Mouse (Mus musculus) liver, embryonic 11.5 days (tissue): ENCODE measurements around the gene Sirpb1b. TPM values are rescaled to one million over a fixed set of nuclear protein-coding genes. Genes with fewer than 3 reads are reported as not detected.
"Not testable (repeated sequence)": the region's sequence is repeated elsewhere in the genome, so short reads cannot be mapped to it uniquely, and the experiment has no call there.

ENCODE experiments used
- ATAC-seq: fragments of 200-750 bp; cut with Nextera tagmentation; replicated peaks from 2 replicates; pipeline ENCODE4 v1.8.0; 2017; ENCODE audit warnings: moderate number of reproducible peaks, mild to moderate bottlenecking, moderate TSS enrichment, moderate library complexity; ENCODE audit not compliant: low FRiP score
- DNase-seq: peaks from one replicate; pipeline ENCODE4 v3.0.0-alpha.2; 2017; ENCODE audit warnings: low spot score
- H3K27ac ChIP-seq: fragments of 300-500 bp; sonication (generic); 2 replicates; pipeline ENCODE4 v1.5.1; 2014; ENCODE audit warnings: mild to moderate bottlenecking, low read depth, low read length, control low read depth
- H3K27me3 ChIP-seq: fragments of 300-500 bp; sonication (generic); replicated peaks from 2 replicates; pipeline ENCODE4 v1.6.1; 2014; ENCODE audit warnings: low read length, mixed read lengths; ENCODE audit not compliant: control insufficient read depth, insufficient read depth
- H3K36me3 ChIP-seq: fragments of 300-500 bp; sonication (generic); 2 replicates; pipeline ENCODE4 v1.6.1; 2014; ENCODE audit warnings: mild to moderate bottlenecking, low read length, moderate library complexity, mixed read lengths; ENCODE audit not compliant: control insufficient read depth, insufficient read depth
- H3K4me1 ChIP-seq: fragments of 300-500 bp; sonication (generic); replicated peaks from 2 replicates; pipeline ENCODE4 v1.6.1; 2014; ENCODE audit warnings: low read length, mixed read lengths; ENCODE audit not compliant: control insufficient read depth, insufficient read depth
- H3K4me2 ChIP-seq: fragments of 300-500 bp; sonication (generic); 2 replicates; pipeline ENCODE4 v1.6.1; 2014; ENCODE audit warnings: mild to moderate bottlenecking, control low read depth, moderate library complexity
- H3K4me3 ChIP-seq: fragments of 300-500 bp; sonication (generic); 2 replicates; pipeline ENCODE4 v1.5.1; 2014; ENCODE audit warnings: low read depth, low read length, control low read depth
- H3K9ac ChIP-seq: fragments of 300-500 bp; sonication (generic); 2 replicates; pipeline ENCODE4 v1.6.1; 2014; ENCODE audit warnings: low read depth, low read length, control low read depth
- H3K9me3 ChIP-seq: fragments of 300-500 bp; sonication (generic); 2 replicates; pipeline ENCODE4 v1.6.1; 2016; ENCODE audit warnings: low read length, inconsistent platforms, mixed read lengths; ENCODE audit not compliant: control insufficient read depth
- WGBS: fragments of 180-500 bp; shearing (Covaris S2); extraction: QIAGEN DNeasy Blood & Tissue Kit; methylation state at CpG from one replicate; pipeline ENCODE4 v1.1.7; 2014; 5-methylcytosine and 5-hydroxymethylcytosine counted together
- polyA plus RNA-seq: library from polyadenylated mRNA; unstranded; fragments of >200 nt; fragmentation: Nextera tagmentation; extraction: Ambion mirVana; gene quantifications from 2 replicates; pipeline ENCODE4 v1.2.1, GENCODE M21; 2014

The Sirpb1b gene
- polyA plus RNA-seq, 1 experiment from 2014 or later, result not detected

GRCm38 (mm10) chr3:15474831-15475230, 100.0 kb downstream of the Sirpb1b start:
- H3K4me2 ChIP-seq, ATAC-seq, H3K27ac ChIP-seq, H3K9ac ChIP-seq, H3K27me3 ChIP-seq, H3K36me3 ChIP-seq, DNase-seq, H3K4me1 ChIP-seq, H3K9me3 ChIP-seq, H3K4me3 ChIP-seq: not testable (repeated sequence)
- WGBS, result 80% methylated on average over 1 of the region's 2 CpGs

- not testable (repeated sequence) for H3K27ac ChIP-seq, DNase-seq, ATAC-seq, H3K4me1 ChIP-seq, H3K27me3 ChIP-seq, H3K36me3 ChIP-seq, H3K4me3 ChIP-seq, H3K4me2 ChIP-seq, H3K9me3 ChIP-seq, H3K9ac ChIP-seq
- 50% methylated on average over 1 of the region's 3 CpGs for WGBS
These were observed 104.7 kb downstream of the Sirpb1b start for GRCm38 (mm10) chr3:15470158-15470557.

Other genes starting within 250 kb of the Sirpb1b start
- not detected in 2 replicates for gene Gm9733, start 242.8 kb downstream of the Sirpb1b start, polyA plus RNA-seq
- gene Sirpb1a, start 148.5 kb downstream of the Sirpb1b start, polyA plus RNA-seq, result not detected in 2 replicates